Mouse (Mus musculus) 3T3-L1 (cell line): ENCODE measurements around the gene Igfals.

ENCODE experiments used
- DNase-seq: peaks from one replicate; pipeline ENCODE4 v3.0.0-alpha.2; 2015; ENCODE audit warnings: low read depth, low spot score

The Igfals gene

DNA sequence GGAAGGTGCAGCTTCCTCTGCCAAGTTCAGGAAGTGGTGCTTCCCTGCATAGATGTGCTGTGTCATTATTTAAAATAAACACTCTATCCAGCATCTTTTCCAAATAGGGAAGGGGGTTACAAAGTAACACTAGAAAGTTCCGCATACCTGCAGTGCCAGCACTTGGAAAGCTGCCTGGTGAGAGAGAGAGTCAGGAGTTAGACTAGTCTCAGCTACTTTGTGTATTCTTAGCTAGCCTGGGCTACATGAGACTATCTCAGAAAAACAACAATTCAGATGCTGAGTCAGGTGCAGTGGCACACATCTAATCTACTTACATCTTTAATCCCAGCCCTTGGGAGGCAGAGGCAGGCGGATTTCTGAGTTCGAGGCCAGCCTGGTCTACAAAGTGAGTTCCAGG is 4.0 kb upstream of the Igfals start:
- DNase-seq: no peak

DNA sequence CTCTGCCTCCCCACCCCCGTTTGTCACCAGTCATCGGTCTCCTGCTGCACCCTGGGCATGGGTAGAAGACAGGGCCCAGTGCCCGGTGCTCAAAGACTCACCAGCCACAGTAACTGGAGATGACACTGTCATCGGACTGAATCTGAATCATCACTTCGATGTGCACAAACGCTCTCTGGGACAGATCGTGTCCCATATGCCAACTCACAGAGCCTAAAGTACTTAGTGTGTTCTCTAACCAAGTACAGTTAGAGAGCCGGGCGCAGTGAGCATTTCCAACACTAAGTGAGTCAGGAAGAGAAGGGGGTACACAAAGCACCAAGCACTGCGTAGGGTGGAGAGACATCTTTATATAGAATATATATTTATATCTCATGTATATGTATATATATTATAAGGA is 2.1 kb downstream of the Igfals start:
- no peak for DNase-seq

DNA sequence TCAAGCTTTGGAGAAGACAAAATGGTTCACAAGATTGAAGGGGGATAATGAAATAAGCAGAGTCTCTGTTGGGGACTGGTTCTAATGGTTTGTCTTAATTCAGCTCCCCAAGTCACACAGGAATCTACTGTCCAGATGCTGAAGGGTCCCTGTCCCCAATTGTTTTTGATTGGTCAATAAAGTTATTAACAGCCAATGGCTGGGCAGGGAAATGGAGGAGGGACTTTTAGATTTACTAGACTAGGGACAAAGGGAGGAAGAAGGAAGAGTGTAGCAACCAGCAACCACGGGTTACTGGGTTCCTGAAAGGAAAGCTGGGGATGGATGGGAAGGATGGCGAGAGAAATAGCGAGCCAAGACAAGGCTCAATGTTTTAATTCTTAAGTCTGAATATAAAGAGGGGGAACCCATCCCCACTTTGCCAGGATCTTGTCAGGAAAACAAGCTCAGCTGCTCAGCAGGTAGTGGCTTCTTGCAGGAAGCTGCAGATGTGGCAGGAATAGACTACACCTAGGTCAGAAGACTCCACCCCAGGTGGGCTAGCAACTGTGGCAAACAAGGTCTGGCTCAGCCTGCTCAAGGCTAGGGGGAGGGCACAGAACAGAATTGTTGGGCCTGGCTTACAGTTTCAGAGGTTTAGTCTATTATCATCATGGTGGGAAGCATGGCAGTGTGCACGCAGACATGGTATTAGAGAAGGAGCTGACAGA is 8.1 kb downstream of the Igfals start:
- DNase-seq: no peak

DNA sequence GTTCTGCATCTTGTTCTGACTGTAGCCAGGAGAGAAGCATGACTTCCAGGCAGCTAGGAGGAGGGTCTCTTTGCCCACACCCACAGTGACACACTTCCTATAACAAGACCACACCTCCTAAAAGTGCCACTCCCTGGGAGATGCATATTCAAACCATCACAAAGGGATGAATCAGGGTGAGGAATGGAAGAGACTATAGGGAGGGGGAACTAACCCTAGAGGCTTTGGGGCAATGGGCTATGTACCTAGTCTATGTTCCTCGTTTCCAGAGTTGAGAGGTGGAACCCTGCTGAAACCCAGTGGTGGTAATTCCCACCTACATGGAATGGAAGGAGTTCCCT is 8.6 kb downstream of the Igfals start:
- no peak for DNase-seq

DNA sequence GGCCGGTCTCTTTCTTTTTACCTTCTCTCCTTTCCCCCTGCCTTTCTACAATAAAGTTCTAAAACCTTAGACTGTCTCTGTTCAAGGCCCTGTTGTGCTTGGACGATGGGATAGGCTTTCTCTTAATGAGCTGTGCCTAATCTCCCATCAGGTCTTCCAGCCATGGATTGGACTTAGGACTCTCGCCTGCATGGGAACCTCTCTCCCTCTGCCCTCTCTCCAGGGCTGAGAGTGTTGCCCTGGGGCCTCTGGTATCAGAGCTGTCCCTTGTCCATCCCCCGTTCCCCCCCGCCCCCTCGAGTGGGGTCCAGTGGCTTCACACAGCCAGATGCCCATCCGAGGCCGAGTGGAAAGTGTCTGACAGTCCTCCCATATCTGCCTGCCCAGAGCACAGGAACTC is 9.2 kb downstream of the Igfals start:
- no peak for DNase-seq

DNA sequence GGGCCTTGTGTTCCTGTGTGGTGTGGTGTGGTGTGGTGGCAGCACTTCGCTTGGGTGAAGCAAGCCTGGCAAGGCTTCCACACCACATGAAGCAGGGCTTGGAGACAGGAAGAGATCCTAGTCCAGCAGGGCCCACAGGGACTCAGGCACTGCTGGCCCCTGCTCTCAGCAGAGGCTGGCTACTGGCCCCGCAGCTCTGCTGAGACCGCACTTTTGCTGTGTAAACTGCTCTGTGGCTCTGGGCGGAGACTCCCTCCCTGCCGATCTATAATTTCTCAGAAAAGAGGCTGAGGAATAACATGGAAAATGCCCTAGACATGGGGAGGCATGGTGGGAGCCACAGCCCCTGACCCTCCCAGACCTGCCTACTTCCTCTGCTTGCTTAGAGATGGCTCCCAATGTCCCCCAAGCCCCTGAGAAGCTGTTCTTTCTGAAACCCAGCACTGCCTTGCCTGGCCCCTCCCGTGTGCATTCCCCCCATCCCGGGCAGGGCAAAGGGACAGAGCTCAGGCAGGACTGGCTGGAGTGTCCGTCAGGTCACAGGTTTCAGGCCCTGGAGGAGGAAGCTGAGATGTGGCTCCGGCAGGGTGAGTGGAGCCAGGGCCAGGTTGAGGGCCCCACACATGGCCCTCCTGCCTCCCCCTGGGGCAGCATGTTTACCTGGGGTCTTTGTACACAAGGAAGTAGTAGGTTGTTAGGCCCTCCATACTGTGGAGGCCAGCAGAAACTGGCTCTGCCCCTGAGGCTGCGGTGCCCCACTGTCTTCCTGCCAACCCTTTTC is 11.7 kb downstream of the Igfals start:
- no peak for DNase-seq

DNA sequence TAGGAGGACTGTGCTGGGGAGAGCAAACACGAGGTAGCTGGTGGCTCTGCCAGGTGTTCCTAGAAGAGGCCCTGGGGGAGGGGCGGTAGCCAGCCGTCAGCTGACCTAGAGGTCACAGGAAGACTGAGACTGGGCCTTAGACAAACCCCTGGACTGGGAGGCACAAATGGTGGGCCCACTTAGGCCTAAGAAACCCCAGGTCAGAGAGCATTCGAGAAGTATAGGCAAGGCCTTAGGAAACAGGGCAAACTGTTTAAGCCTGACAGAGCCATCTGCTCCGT is 12.3 kb downstream of the Igfals start:
- DNase-seq: no peak

DNA sequence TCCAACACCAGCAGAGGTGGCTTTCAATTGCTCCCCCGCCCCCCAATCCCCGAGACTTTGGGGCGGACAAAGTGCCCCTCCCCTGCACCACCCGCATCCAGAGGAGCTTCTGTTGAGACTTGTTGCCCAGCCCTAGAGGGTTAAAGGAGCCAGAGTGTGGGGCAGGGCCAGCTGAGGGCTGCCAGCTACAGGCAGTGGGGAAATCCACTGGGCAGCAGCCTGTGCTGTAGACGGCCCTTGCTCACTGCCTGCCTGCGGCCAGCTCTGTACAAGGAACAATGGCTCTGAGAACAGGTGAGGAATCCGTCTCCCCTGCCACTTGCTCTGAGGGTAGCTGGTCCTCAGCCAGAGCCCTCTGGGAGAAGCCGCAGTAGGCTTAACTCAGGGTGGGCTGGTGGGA is 12.7 kb downstream of the Igfals start:
- DNase-seq: no peak

DNA sequence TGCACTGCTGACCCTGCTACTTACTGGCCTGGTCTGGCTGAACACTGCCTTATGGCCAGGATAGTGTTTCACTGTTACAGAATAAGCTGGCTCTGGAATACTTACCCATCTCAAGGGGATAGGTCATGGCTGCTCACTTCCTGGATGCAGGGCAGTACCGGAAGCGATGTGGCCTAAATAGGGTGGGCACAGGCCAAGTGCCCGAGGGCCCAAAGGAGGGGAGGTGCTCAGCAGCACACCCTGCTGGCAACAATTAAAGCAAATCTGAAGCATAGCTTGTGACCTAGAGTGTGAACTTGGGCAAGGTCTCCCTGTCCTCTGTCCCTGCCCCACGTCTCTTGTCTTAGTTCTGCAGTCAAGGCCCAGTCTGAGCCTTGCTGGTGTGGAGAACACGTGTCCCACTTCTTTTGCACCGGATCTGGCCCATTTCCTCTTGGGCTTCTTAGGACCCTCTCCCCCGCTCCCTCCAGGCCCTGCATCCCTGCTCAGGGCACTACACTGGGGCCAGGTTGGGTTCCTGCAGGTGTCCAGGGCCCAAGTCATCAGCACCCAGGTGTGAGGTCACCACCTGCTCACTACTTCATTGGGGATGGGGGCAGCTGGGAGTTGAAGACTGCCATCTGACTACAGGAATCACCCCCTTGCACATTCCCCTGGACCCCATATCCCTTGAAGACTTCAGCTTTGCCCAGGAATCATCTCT is 16.1 kb downstream of the Igfals start:
- peak; percentile 77 for DNase-seq

DNA sequence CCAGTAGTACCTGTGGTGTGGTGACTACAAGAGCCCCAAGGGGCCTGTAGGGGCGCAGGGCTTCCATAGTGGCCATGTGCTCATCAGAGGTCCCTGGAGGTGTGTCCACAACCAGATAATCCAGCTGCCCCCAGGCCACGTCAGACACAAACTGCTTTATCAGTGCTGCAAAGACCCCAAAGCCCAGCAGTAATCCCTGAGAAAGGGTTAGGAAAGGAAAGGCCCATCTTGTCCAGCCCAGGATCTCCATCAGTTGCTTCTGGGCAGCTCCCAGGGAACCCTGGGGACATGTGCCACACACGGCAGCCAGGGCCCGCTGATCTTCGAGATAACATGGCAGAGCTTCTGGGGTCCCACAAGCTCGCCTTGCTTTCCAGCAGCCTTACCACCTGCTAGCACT is 18.6 kb downstream of the Igfals start:
- DNase-seq: no peak

DNA sequence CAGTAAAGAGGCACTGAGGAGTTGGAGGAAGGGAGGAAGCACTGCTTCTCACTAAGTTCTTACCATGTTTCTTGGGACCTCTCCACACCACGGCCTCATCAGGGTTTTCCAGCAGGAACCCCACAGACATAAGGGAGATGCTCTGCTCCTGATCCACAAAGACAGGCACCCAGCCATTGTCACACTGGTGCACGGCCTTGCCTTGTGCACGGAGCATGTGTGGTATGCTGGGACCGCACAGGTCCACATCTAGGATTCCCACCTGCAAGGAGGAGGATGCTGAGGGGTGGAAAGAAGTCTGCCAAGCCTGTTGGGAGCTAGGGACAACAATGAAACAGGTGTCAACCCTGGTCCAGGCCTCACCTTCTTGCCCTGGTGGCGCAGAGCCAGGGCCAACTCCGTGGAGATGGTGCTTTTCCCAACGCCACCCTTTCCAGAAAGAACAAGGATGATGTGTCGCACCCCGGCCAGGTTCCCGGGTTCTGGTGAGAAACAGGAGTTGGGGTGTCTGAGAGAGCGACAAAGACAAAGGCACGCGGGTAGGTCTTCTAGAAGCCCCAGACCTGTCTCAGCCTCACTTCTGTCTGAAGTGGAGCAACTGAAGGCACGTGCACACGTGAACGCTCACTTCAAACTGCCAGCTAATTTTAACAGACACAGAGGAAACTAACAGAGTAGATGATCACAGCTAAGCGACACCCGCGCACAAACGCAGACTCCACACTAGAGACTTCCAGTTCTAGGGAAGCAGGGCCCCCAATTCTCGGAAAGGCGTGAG is 19.7 kb downstream of the Igfals start:
- no peak for DNase-seq

DNA sequence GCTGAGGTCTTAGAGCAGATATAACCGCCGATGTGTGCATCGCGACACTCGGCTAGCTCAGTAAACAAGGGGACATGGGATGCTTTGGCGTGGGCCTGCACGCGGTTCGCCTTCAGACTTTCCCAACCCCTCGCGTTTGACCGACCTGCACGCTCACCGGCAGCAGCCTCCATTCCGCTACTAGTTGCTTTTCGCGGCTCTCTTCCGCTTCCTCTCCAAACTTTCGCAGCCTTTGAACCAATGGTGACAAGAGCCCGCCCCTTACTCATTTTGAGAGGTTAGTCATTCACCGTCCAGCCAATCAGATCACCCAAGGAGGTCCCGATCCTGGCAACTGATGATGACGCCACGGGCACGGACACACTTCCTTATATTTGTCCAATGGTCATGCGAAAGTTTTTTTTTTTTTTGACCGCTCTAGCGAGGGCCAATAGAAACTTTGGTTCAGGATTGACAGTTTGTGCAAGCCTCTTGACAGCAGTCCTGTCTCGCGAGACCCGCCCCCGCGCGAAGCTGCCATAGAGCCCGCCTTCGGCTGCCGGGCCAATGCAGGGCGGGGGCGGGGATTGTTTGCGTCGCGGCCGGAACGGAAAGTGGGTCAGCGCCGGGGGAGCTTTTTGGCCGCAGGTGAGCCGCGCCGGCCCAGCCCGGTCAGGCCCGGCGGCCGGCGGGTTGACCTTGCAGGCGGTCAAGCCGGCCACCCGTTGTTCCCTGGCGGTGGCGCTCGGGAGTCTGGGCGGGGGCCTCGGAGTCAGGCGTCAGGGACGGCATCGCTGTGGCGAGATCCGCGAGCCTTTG is 20.5 kb downstream of the Igfals start, which contains the start of the genes Nubp2 and Spsb3:
TSS of gene Nubp2 (minus strand) at position 216 of the 798 bp plus-strand sequence.
TSS of gene Spsb3 (plus strand) at position 510 of the 798 bp plus-strand sequence.
- peak; percentile 100 for DNase-seq

DNA sequence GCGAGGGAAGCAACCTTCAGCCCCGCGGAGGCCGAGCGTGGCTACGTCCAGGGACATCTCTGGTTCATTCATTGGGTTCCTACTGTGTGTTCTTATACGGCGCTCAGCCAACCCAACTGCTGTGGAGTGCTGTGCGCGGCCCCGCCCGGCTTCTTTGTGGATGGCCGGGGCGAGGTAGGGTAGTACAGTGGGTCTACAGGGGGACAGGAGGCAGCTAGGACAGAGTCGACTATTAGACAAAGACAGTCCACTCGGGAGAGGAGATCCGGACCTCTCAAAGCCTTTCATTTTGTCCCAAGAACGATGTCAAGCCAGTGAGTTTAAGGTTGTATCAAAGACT is 21.1 kb downstream of the Igfals start:
- no peak for DNase-seq

DNA sequence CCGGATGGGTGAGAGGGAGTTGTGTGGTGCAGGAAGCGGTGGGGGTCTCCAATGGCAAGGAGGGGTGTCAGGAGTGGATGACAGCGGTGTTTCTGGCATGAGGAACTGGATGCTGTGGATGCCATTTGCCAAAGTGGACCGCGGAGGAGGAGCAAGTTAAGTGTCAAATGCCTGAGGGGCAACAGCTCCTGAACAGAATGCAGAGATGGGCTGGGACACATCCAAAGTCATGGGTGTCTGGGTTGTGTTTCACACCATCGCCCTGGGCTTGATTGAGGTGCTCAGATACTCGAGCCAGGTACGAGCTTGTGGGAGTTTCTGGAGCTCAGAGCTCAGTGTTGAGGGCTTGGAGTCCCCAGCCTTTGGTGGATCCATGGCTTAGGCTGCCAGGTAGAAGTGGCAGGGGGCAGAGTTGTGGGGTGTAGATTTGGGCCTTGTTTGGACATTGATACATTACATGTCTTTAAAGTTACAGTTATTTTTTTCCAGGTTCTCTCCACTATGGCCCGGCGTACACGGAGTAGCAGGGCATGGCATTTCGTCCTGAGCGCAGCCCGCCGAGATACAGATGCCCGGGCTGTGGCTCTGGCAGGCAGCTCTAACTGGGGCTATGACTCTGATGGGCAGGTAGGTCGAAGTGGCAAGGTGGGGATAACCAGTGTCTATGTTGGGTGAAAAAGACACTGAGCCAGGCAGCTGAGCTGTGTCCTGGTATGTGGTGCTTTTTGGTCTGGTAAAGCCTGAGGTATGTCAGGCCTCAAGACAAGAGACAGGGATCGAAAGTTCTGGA is 21.7 kb downstream of the Igfals start:
- peak; percentile 65 for DNase-seq

DNA sequence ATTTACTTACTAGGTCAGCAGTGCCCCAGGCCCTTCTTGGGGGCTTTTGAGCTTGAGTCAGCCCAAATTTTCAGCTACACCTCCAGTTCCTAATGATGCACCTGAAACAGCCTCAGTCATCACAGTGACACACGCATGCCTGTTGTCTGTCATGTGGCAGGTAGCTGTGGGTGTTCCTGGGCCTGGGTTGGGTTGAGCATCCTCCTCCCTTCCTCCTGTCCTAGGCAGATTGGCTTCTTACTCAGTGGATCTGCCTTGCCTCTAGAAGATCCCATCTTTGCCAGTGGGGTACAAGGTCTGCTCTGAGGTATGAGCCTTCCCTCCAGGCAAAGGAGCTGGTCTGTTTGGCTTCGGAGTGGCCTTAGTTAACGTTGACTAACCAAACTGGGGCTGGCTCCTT is 23.1 kb downstream of the Igfals start:
- no peak for DNase-seq

DNA sequence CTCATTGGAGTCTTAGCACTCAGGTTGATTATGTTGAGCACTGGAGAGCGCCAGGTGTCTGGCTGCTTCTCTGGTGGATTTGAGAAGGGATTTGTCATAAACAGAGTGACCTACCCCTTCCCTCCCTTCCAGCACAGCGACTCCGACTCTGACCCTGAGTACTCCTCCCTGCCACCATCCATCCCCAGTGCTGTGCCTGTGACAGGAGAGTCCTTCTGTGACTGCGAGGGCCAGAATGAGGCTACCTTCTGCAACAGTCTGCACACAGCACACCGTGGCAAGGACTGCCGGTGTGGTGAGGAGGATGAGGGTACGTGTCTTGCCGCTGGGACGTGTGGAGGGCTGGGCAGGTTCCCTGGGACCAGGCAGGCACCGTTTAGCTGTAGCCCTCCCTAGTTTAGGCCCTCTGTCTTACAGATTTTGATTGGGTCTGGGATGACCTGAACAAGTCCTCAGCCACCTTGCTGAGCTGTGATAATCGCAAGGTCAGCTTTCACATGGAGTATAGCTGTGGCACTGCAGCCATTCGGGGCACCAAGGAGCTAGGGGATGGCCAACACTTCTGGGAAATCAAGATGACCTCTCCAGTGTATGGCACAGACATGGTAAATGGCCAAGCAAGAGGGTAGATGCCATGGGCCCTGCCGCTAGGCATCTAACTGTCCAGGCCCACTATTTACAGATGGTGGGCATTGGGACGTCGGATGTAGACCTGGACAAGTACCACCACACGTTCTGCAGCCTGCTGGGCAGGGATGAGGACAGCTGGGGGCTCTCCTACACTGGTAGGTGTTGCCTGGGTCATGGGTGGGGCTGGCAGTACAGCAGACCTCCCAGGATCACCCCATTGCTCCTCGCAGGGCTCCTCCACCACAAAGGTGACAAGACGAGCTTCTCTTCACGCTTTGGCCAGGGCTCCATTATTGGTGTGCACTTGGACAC is 24.6 kb downstream of the Igfals start:
- no peak for DNase-seq

DNA sequence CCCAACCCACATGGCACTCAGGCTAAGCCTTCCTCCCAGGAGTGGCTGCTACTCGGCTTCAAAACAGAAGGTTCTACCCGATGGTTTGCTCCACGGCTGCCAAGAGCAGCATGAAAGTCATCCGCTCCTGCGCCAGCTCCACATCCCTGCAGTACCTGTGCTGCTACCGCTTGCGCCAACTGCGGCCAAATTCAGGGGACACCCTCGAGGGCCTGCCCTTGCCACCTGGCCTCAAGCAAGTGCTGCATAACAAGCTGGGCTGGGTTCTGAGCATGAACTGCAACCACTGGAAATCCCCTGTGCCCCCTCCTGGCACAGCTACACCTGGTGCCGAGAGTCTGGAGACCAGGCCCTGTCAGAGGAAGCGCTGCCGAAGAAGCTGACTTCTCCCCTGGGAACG is 25.5 kb downstream of the Igfals start:
- no peak for DNase-seq

DNA sequence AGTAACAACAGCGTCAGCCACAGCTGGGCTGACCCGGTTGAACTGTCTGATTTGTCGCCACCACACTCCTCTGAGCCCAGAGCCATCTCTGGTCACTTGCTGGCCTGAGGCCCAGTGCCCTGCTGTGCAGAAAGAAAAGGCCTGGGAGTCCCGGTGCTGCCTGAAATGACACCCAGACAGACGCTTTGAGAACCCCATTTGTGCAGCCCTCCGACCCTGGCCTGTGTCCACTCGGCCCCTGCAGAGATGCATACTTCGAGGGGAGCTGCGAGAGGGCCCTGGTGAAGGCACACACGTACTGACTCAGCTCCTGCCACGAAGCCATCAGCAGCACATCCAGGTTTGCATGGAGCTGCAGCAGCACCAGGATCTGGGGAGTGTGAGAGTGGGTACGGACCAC is 27.0 kb downstream of the Igfals start:
- no peak for DNase-seq

DNA sequence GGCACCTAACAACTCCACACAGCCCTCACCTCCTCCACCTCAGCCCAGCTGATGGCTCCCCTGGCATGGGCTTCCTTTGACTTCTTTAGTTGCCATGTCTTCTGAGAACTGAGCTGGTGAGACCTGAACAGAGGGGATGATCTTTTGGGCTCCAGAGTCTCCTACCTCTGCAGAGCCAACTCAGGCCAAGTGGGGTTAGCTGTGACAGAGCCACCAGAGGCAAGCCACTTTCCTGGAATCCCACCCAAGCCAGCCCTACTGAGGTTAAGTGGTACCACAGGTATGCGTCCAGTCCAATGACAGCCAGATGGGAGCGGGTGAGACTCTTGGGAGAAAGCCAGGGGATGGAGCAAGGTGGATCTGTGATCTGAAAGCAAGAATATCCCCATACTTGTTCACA is 27.5 kb downstream of the Igfals start:
- DNase-seq: no peak
